Mouse (Mus musculus): ENCODE results near the gene Inf2. TPM values are rescaled to one million over a fixed set of nuclear protein-coding genes. Genes with fewer than 3 reads are reported as not detected.

The Inf2 gene
- polyA plus RNA-seq, 1 experiment from 2014 or later: 1.9 TPM

DNA sequence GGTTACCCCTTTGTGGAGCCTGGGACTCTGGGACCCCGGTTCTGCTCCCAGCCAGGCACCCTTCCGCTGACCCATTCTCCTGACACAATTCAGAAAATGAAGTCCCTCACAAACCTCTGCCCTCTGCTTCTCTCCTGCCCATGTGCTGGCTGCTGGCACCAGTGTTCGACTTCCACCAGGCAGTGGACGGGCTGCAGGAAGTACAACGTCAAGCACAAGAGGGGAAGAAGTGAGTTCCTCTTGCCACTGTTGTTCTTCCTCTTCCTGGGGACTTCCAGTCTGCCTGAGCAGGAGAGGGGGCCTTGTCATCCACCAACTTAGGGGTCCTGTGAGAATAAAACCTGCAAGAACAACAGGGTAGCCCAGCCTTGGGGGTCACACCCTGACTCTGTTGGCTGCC lies 44.3 kb downstream of the Inf2 start:
- peaks cover 50% of the 10 kb centered on the region for H3K4me1 ChIP-seq (ENCODE audit: insufficient read depth)

DNA sequence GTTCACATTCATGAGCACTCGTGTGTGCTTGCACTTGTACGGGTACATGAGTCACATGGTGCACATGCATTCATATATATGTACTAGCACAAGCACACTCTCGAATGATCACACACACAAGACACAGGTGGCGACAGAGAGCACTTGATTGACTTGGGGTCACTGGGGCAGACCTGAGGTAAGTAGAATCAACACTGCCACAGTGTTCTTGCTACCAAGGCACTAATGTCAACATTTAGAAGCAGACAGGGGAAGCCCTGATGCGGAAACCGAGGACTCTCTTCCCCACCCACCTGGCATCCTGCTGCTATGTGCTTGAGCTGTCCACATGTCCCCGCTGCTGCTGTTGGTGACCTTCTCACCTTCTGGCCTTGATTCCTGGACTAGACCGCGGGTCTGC lies 45.1 kb downstream of the Inf2 start:
- peaks cover 44% of the 10 kb centered on the region for H3K4me1 ChIP-seq (ENCODE audit: insufficient read depth)
- 0 out of 2 replicates have a peak, but pooled peaks cover 2% of the 10 kb centered on the region for H3K36me3 ChIP-seq (replicated peaks; ENCODE audit: insufficient read depth, low read length)
- peak; percentile 52 for TF ChIP-seq CTCF (IDR thresholded peaks at IDR 0.05; ENCODE audit: low read depth)
- TF ChIP-seq EP300 (IDR thresholded peaks at IDR 0.05; ENCODE audit: low read depth): no peak
- H3K9me3 ChIP-seq (ENCODE audit: low read length): no peaks in the 10 kb centered on the region
- peak overlapping the region; percentile 77 for H3K27ac ChIP-seq (ENCODE audit: low read depth)
- DNase-seq: peak; percentile 52
- peak overlapping the region; percentile 9; the same call in 1 of the 2 replicates for H3K4me2 ChIP-seq (ENCODE audit: low read depth, low read length)
- no peak overlapping the region for H3K4me3 ChIP-seq (ENCODE audit: low read depth, low read length)
- WGBS (ENCODE audit: insufficient replicate concordance): 52% methylated on average over 9 of the region's 9 CpGs
- no peaks in the 10 kb centered on the region for H3K27me3 ChIP-seq (ENCODE audit: insufficient read depth, low read length)
- no peak overlapping the region for H3K9ac ChIP-seq (replicated peaks)
- ATAC-seq: peak; percentile 41

More for the DNA sequence above, 44.3 kb downstream of the Inf2 start:
- Histone ChIP-seq H3K27me3 (ENCODE audit: insufficient read depth, low read length) (no peaks in the 10 kb centered on the region), H3K9me3 (ENCODE audit: low read length) (no peaks in the 10 kb centered on the region), H3K27ac (ENCODE audit: low read depth) (peak overlapping the region; percentile 77), H3K9ac (replicated peaks) (peak overlapping the region; percentile 1), H3K4me3 (ENCODE audit: low read depth, low read length) (no peak overlapping the region), H3K36me3 (replicated peaks; ENCODE audit: insufficient read depth, low read length) (0 out of 2 replicates have a peak, but pooled peaks cover 2% of the 10 kb centered on the region), H3K4me2 (ENCODE audit: low read depth, low read length) (peak overlapping the region; percentile 46)
- DNase-seq (no peak), ATAC-seq (no peak)
- WGBS (ENCODE audit: insufficient replicate concordance): 42% methylated on average over 5 of the region's 5 CpGs
- TF ChIP-seq CTCF (IDR thresholded peaks at IDR 0.05; ENCODE audit: low read depth): no peak
- no peak for TF ChIP-seq EP300 (IDR thresholded peaks at IDR 0.05; ENCODE audit: low read depth)

DNA sequence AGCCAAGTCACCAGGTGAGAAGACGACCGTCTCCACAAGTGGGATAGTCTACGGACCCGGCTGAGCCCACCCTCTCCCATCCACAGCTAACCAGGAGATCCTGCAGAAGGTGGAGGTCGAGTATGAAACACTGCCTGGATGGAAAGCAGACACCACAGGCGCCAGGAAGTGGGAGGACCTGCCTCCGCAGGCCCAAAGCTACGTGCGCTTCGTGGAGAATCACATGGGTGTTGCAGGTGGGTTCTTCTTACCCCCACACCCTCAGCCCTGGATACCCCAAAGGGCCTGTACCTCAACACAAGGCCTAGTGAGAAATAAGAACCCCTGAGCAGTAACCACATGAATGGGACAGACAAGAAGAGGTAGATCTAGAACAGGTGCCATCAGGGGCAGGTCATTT lies 50.9 kb downstream of the Inf2 start:
- no peak overlapping the region for H3K9ac ChIP-seq (replicated peaks)
- peaks cover 3% of the 10 kb centered on the region; the same call in 1 of the 2 replicates for H3K4me1 ChIP-seq (ENCODE audit: insufficient read depth)
- no peaks in the 10 kb centered on the region for H3K9me3 ChIP-seq (ENCODE audit: low read length)
- ATAC-seq: no peak
- no peak overlapping the region for H3K27ac ChIP-seq (ENCODE audit: low read depth)
- H3K4me2 ChIP-seq (ENCODE audit: low read depth, low read length): no peak overlapping the region
- no peaks in the 10 kb centered on the region for H3K27me3 ChIP-seq (ENCODE audit: insufficient read depth, low read length)
- no peak overlapping the region for H3K4me3 ChIP-seq (ENCODE audit: low read depth, low read length)
- H3K36me3 ChIP-seq (replicated peaks; ENCODE audit: insufficient read depth, low read length): 0 out of 2 replicates have a peak, but pooled peaks cover 5% of the 10 kb centered on the region
- TF ChIP-seq EP300 (IDR thresholded peaks at IDR 0.05; ENCODE audit: low read depth) (no peak), CTCF (IDR thresholded peaks at IDR 0.05; ENCODE audit: low read depth) (no peak)
- DNase-seq: no peak
- 80% methylated on average over 10 of the region's 10 CpGs for WGBS (ENCODE audit: insufficient replicate concordance)

DNA sequence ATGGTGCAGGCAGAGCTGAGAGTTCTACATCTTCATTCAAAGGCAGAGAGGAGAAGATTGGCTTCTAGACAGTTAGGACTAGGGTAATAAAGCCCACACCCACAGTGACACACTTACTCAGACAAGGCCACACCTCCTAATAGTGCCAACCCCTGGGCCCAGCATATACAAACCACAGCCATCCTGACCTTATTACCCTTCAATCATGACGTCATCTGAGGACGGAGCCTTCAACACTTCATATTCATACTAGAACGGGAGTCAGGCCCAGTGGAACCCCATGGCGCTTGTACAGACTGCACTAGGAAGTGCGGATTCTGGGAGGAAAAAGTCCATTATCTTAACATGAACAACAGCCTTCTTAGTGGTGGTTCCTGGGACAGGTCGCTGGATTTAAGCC lies 54.5 kb downstream of the Inf2 start:
- 83% methylated on average over 6 of the region's 6 CpGs for WGBS (ENCODE audit: insufficient replicate concordance)
- H3K9me3 ChIP-seq (ENCODE audit: low read length): no peaks in the 10 kb centered on the region
- TF ChIP-seq CTCF (IDR thresholded peaks at IDR 0.05; ENCODE audit: low read depth): no peak
- no peak for TF ChIP-seq EP300 (IDR thresholded peaks at IDR 0.05; ENCODE audit: low read depth)
- H3K4me3 ChIP-seq (ENCODE audit: low read depth, low read length): no peak overlapping the region
- ATAC-seq (no peak), DNase-seq (no peak)
- peaks cover 11% of the 10 kb centered on the region for H3K36me3 ChIP-seq (replicated peaks; ENCODE audit: insufficient read depth, low read length)
- no peak overlapping the region for H3K27ac ChIP-seq (ENCODE audit: low read depth)
- no peak overlapping the region for H3K4me2 ChIP-seq (ENCODE audit: low read depth, low read length)
- no peaks in the 10 kb centered on the region for H3K27me3 ChIP-seq (ENCODE audit: insufficient read depth, low read length)
- H3K9ac ChIP-seq (replicated peaks): no peak overlapping the region
- peaks cover 21% of the 10 kb centered on the region for H3K4me1 ChIP-seq (ENCODE audit: insufficient read depth)

DNA sequence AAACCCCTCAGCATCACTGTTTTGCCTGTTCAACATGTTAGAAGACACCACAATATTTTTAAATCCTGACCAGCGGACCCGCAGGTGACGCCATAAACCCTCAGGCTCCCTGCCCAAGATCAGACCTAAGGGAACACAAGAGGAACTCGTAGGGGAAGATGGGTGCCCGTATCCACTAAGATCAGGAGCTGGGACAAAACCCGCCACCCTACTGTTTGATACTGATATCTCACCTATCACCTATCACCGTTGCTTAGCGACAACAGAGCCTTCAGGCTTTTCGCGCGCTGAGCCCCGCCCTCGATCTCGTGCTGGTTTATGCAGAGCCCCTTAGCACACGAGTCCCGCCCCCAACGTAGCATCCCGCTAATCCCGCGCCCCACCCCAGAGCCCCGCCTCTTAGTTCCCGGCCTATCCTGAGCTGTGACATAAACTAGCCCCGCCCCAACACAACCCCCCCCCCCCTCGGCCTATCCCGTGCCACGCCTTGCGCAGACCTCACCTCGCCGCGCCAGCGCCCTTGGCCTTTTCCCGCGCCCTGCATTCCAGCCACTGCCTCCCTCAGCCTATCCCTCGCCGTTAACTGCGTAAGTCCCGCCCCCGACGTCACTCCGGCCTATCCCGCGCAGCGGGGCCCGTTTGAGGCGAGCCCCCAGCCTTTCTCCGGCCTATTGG lies 55.7 kb downstream of the Inf2 start, which contains the start of gene Siva1:
Gene Siva1, plus strand, starts transcription at position 500 of the 675 bp plus-strand sequence.
- peak within 1 kb of the TSS; percentile 73 for H3K9ac ChIP-seq (replicated peaks)
- no peaks in the 10 kb centered on the region for H3K9me3 ChIP-seq (ENCODE audit: low read length)
- peaks cover 21% of the 10 kb centered on the region for H3K4me1 ChIP-seq (ENCODE audit: insufficient read depth)
- no peaks in the 10 kb centered on the region for H3K27me3 ChIP-seq (ENCODE audit: insufficient read depth, low read length)
- TF ChIP-seq CTCF (IDR thresholded peaks at IDR 0.05; ENCODE audit: low read depth) (no peak), EP300 (IDR thresholded peaks at IDR 0.05; ENCODE audit: low read depth) (no peak; the same call in 1 of the 2 replicates)
- H3K4me2 ChIP-seq (ENCODE audit: low read depth, low read length): peak within 1 kb of the TSS; percentile 94
- H3K36me3 ChIP-seq (replicated peaks; ENCODE audit: insufficient read depth, low read length): peaks cover 19% of the 10 kb centered on the region
- WGBS (ENCODE audit: insufficient replicate concordance): 3% methylated on average over 45 of the region's 46 CpGs
- peak; percentile 98 for DNase-seq
- H3K4me3 ChIP-seq (ENCODE audit: low read depth, low read length): peak within 1 kb of the TSS; percentile 68
- ATAC-seq: peak; percentile 95
- peak within 1 kb of the TSS; percentile 58 for H3K27ac ChIP-seq (ENCODE audit: low read depth)

DNA sequence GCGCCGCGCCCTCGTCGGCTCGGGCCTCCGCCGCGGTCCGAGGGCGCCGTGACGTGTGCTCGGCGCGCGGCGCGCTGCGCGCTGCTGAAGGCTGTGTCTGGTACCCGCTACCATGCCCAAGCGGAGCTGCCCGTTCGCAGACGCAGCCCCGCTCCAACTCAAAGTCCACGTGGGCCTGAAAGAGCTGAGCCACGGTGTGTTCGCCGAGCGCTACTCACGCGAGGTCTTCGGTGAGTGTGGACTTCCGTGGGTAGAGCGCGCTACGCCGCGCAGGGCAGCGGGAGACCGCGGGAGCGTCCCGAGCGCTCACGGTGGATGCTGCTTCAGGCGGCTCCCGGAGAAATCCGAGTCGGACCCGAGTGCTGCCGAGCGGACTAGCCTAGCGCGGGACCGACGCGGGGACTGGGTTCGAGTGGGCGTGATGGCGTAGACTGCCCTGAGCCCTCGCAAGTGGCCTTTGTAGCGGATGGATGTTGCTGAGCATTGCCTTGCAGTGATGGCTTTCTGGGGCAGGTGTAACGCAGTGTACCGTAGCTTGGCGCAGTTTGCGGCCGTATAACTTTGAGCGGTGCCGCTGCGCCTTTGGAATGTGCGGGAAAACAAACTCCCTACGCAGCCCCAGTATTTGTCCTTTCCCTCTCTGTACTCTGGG lies 56.4 kb downstream of the Inf2 start:
- Histone ChIP-seq H3K27ac (ENCODE audit: low read depth) (peak overlapping the region; percentile 58), H3K4me2 (ENCODE audit: low read depth, low read length) (peak overlapping the region; percentile 94), H3K36me3 (replicated peaks; ENCODE audit: insufficient read depth, low read length) (peaks cover 20% of the 10 kb centered on the region), H3K27me3 (ENCODE audit: insufficient read depth, low read length) (no peaks in the 10 kb centered on the region), H3K4me1 (ENCODE audit: insufficient read depth) (peaks cover 21% of the 10 kb centered on the region), H3K9ac (replicated peaks) (peak overlapping the region; percentile 73), H3K4me3 (ENCODE audit: low read depth, low read length) (peak overlapping the region; percentile 68), H3K9me3 (ENCODE audit: low read length) (no peaks in the 10 kb centered on the region)
- ATAC-seq: peak; percentile 38
- under 1% methylated on average over 75 of the region's 75 CpGs for WGBS (ENCODE audit: insufficient replicate concordance)
- DNase-seq: no peak
- TF ChIP-seq CTCF (IDR thresholded peaks at IDR 0.05; ENCODE audit: low read depth) (no peak), EP300 (IDR thresholded peaks at IDR 0.05; ENCODE audit: low read depth) (no peak)
